Mouse (Mus musculus) kidney, adult 8-10 months (tissue): ENCODE results near the gene Olfr723.
"Not testable (repeated sequence)": the region's sequence is repeated elsewhere in the genome, so short reads cannot be mapped to it uniquely, and the experiment has no call there.

Experiments used
- DNase-seq, 2 experiments: peaks; one replicate each; pipeline ENCODE4 v3.0.0; 2022

The Olfr723 gene

GRCm38 (mm10) chr14:49931687-49932086, at the start of gene Olfr723:
Olfr723 (minus strand) TSS chr14:49931787.
- not testable (repeated sequence) for DNase-seq

- not testable (repeated sequence) for DNase-seq
Measured at GRCm38 (mm10) chr14:49963174-49963573, 31.6 kb upstream of the Olfr723 start, which contains the start of gene Olfr724. Olfr724 (minus strand) TSS chr14:49963274.

DNA sequence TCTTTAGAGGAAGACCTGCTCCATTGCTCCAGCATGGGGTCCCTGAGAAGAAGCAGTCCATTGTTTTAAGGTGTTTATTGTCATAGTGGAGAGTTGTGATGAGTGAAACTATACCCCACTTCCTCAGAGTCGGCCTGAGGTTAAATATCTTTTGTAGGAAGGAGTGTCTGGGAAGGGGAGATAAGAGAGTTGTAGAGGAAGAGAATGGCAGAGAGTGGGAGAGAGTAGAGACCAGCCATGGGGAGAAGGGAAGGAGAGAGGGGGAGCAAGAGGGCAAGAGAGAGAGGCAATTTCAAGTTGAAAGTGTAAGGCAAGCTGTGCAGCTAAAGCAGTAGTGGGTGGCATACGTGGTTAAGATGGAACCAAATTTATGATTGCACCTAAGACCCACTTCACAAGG, 24.3 kb upstream of the Olfr723 start:
- DNase-seq, result no peak

DNA sequence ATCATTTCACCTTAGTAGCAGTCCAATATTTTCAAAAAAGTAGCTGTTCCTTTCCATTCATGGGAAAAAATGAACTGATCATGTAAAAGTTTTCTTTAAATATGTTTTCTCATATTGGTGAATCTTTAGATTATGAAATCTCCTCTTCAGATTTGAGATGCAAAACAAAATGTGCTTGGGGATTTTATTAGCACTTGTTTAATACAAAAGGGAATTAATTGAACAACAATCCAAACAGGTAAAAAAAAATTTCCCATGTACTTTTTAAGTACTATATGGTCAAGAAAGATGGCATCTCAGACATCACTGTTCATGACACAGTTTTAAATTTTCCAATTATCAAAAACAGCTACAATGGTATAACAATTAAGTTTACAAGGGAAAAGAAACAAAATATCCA, 29.7 kb downstream of the Olfr723 start, which contains the start of gene Olfr722:
Gene Olfr722 (minus strand): TSS at position 101 of the 400 bp plus-strand sequence.
- DNase-seq, result no peak
